Mouse (Mus musculus) C2C12 (cell line): ENCODE data around the gene Tbc1d1. TPM values are rescaled to one million over a fixed set of nuclear protein-coding genes. Genes with fewer than 3 reads are reported as not detected.

Experiments used
- H3K27me3 ChIP-seq: one replicate; pipeline ENCODE4 v1.6.1; 2011; ENCODE audit not compliant: control insufficient read depth, insufficient read depth, insufficient read length
- H3K36me3 ChIP-seq: one replicate; pipeline ENCODE4 v1.6.1; 2011; ENCODE audit not compliant: control insufficient read depth, insufficient read depth
- H3K4me3 ChIP-seq: one replicate; pipeline ENCODE4 v1.5.1; 2011; ENCODE audit warnings: mild to moderate bottlenecking, control low read depth; ENCODE audit not compliant: poor library complexity, insufficient read depth, severe bottlenecking
- H3K79me2 ChIP-seq: one replicate; pipeline ENCODE4 v1.6.1; 2011; ENCODE audit not compliant: control insufficient read depth, insufficient read depth
- H3K79me3 ChIP-seq: one replicate; pipeline ENCODE4 v1.6.1; 2011; ENCODE audit warnings: low read depth, control low read depth
- H3ac ChIP-seq: one replicate; pipeline ENCODE3; 2011; ENCODE audit warnings: low read depth; ENCODE audit not compliant: control insufficient read depth, insufficient read length
- CEBPB ChIP-seq: IDR thresholded peaks from one replicate; pipeline ENCODE4 v1.6.1; 2011; ENCODE audit warnings: low read depth, mild to moderate bottlenecking, control low read depth, moderate library complexity
- CTCF ChIP-seq: IDR thresholded peaks from one replicate; pipeline ENCODE4 v1.5.1; 2011; ENCODE audit not compliant: control insufficient read depth, insufficient read depth, insufficient read length
- FOSL1 ChIP-seq: IDR thresholded peaks from one replicate; pipeline ENCODE4 v1.8.0; 2011; ENCODE audit warnings: mild to moderate bottlenecking, low read length; ENCODE audit not compliant: poor library complexity, insufficient read depth, severe bottlenecking
- MAX ChIP-seq: IDR thresholded peaks from one replicate; pipeline ENCODE4 v1.6.1; 2011; ENCODE audit warnings: mild to moderate bottlenecking, control low read depth
- MYOD1 ChIP-seq: IDR thresholded peaks from one replicate; pipeline ENCODE4 v1.6.1; 2011; ENCODE audit warnings: low read depth; ENCODE audit not compliant: control insufficient read depth, insufficient read length
- MYOG ChIP-seq: IDR thresholded peaks from one replicate; pipeline ENCODE4 v1.6.1; 2011; ENCODE audit not compliant: control insufficient read depth, insufficient read length; ENCODE audit errors: extremely low read depth
- USF1 ChIP-seq: IDR thresholded peaks from one replicate; pipeline ENCODE4 v1.6.1; 2011; ENCODE audit warnings: low read depth, mild to moderate bottlenecking, control low read depth, moderate library complexity
- polyA plus RNA-seq: library from polyadenylated mRNA; unstranded; fragments of >200 nt; fragmentation: generic; extraction: Trizol; gene quantifications from one replicate; pipeline ENCODE4 v1.2.1, GENCODE M21; 2012; ENCODE audit warnings: missing spikeins

The Tbc1d1 gene
- polyA plus RNA-seq, 1 experiment: 25.0 TPM

DNA sequence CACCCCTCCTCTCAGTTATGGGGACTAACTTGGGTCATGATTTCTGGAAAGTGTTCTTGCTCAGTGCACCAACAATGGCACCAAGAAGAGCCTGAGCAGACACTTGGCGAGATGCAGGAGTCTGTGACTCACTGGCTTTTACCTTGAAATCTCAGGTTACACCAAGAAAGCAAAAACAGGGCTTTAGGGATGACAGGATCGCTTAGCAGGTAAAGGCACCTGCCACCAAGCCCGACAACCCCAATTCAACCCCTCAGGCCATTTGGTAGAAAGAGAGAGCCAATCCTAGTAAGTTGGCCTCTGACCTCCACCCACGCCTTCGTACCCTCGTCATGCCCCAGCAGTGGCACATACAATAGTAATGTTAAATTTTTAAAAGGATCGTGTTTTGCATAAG, 62.5 kb downstream of the Tbc1d1 start:
- Histone ChIP-seq H3K79me3 (no peaks in the 10 kb centered on the region), H3K4me3 (no peak overlapping the region), H3ac (no peak overlapping the region), H3K36me3 (no peaks in the 10 kb centered on the region), H3K79me2 (no peaks in the 10 kb centered on the region), H3K27me3 (no peaks in the 10 kb centered on the region)
- TF ChIP-seq MAX: no peak
- TF ChIP-seq CEBPB: no peak
- TF ChIP-seq CTCF: no peak
- TF ChIP-seq MYOG: no peak
- no peak for TF ChIP-seq FOSL1
- TF ChIP-seq MYOD1: no peak
- no peak for TF ChIP-seq USF1

DNA sequence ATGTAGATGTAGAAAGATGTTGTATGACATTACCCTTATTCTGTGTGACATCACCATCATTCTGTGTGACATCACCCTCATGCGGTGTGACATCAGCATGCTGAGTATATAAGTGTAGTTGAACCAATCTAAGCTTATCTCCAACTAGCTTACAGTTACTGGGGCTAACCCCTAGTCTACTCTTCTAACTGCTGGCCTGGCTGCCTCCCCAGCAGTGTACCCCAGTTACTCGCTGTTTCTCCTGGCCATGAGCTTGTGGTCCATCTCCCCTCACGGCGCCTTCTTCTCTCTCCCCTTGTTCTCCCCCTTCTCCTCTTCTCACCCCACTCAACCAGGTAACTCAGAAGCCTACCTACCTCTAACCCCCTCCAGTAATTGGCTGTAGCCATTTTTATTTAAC, 64.7 kb downstream of the Tbc1d1 start:
- no peak overlapping the region for H3K4me3 ChIP-seq
- TF ChIP-seq MYOG: no peak
- TF ChIP-seq USF1: no peak
- TF ChIP-seq CEBPB: no peak
- TF ChIP-seq CTCF: no peak
- no peak for TF ChIP-seq FOSL1
- no peak for TF ChIP-seq MAX
- no peak for TF ChIP-seq MYOD1

DNA sequence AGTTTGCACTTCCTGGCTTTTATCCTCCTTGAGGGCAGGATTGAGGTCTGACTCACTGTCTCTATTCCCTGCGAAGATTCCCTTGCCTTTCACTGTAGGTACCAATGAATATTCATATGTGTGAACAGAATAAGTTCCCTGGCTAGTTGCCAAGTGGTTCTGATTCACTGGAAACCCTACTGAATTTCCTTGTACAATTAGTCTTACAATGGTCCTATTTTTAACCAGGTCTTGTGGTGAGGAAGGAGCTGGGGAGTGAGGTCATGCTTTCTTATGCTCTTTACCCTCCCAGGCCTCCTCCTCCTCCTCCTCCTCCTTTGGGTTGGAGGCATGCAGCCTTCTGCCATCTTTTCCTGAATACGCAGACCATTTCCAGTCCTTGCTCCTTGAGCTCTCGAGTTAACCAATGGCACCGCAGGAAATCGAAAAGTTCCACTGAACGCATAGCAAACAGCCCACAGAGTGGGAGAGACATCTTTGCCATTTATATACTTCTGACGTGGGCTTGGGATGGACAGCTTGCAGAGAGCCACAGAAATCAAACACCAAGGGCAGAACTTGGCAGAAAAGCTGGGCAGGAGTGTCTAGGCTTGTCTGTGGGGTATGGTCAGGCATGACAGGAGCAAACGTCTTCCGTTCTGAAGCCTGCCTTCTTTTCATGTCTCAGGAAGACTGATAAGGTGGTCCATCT, 68.8 kb downstream of the Tbc1d1 start:
- no peak overlapping the region for H3K4me3 ChIP-seq
- H3K79me2 ChIP-seq: no peaks in the 10 kb centered on the region
- H3K79me3 ChIP-seq: no peaks in the 10 kb centered on the region
- H3ac ChIP-seq: no peak overlapping the region
- no peaks in the 10 kb centered on the region for H3K36me3 ChIP-seq
- no peaks in the 10 kb centered on the region for H3K27me3 ChIP-seq
- TF ChIP-seq USF1 (no peak), MYOG (no peak), CEBPB (no peak), CTCF (no peak)

More for the DNA sequence above, 64.7 kb downstream of the Tbc1d1 start:
- H3K36me3 ChIP-seq: no peaks in the 10 kb centered on the region
- no peaks in the 10 kb centered on the region for H3K79me3 ChIP-seq
- no peak overlapping the region for H3ac ChIP-seq
- no peaks in the 10 kb centered on the region for H3K79me2 ChIP-seq
- no peaks in the 10 kb centered on the region for H3K27me3 ChIP-seq

DNA sequence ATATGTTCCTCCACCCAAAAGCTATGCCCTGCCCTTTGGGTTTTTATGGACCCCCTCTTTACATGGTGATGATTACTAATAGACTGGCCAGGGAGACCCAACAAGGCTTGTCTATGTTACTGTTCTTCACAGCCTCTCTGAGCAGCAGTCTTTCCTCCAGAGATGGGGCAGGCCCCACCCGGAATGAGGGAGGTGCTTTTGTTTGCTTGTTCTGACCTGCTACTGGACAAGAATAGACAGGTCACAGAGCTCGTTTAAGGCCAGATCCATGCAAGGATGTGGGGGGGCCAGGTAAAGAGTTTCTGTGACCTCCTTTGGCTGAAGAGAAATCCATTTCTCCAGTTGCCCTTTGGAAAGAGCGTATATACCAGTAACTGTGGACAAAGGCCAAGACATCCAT, 72.1 kb downstream of the Tbc1d1 start:
- Histone ChIP-seq H3ac (no peak overlapping the region), H3K27me3 (no peaks in the 10 kb centered on the region), H3K4me3 (no peak overlapping the region), H3K79me2 (peaks cover 29% of the 10 kb centered on the region), H3K36me3 (no peaks in the 10 kb centered on the region), H3K79me3 (peaks cover 15% of the 10 kb centered on the region)
- no peak for TF ChIP-seq MYOG
- TF ChIP-seq FOSL1: no peak
- TF ChIP-seq CEBPB: no peak
- TF ChIP-seq CTCF: no peak
- TF ChIP-seq MYOD1: no peak

DNA sequence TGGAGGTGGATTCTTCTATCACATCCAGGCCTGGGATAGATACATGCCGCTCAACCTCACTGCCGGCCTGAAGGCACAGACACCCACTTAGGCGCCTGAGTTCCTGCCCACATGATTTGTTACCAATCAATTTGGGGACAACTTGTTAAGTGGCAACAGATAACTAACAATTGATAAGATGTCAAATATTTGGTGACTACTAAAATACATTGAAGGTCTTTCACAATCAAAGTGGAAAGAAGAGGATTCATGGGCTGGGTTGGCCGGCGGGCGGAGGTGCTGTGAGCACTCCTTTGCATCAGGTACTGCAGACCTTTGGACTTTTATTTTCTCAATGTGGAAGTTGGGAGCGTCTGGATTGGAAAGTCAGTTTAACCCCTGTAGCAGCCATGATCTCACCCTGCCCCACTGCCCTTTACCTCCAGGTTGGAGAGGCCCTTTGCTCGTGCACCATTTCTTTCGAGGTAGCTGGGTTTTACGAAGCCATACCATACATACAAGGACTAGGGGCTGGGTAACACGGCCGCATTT, 73.3 kb downstream of the Tbc1d1 start:
- H3K79me3 ChIP-seq: peaks cover 24% of the 10 kb centered on the region
- TF ChIP-seq MYOD1 (no peak), CEBPB (no peak), USF1 (no peak), MAX (no peak), MYOG (no peak), FOSL1 (no peak)
- H3K4me3 ChIP-seq: no peak overlapping the region
- H3ac ChIP-seq: no peak overlapping the region
- peaks cover 40% of the 10 kb centered on the region for H3K79me2 ChIP-seq
- H3K27me3 ChIP-seq: no peaks in the 10 kb centered on the region
- H3K36me3 ChIP-seq: no peaks in the 10 kb centered on the region

DNA sequence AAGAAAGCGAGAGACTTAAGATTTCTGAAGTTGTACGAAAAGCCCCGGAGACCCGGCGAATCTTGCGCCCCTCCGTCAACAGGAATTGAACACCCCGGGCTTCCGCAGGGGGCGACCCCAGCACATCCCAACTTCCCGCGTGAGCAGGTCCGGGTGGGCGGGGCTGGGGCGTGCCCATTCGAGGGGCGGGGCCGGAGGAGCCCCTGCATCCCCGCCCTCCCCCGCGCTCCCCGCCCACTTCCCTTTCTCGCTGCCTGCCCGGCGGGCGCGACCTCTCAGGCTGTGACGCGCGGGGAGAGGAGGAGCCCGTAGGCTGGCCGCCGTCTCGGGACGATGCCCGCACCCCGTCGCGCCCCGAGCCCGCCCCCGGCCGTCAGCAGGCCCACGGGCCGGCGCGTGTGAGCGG, 74.0 kb downstream of the Tbc1d1 start:
- peak overlapping the region; percentile 59 for H3K4me3 ChIP-seq
- no peaks in the 10 kb centered on the region for H3K36me3 ChIP-seq
- TF ChIP-seq MYOD1: no peak
- TF ChIP-seq MAX: no peak
- no peak for TF ChIP-seq CTCF
- no peak for TF ChIP-seq CEBPB
- TF ChIP-seq MYOG: no peak
- TF ChIP-seq USF1: no peak
- TF ChIP-seq FOSL1: no peak
- H3K27me3 ChIP-seq: no peaks in the 10 kb centered on the region
- peaks cover 24% of the 10 kb centered on the region for H3K79me3 ChIP-seq
- peaks cover 46% of the 10 kb centered on the region for H3K79me2 ChIP-seq
- peak overlapping the region; percentile 96 for H3ac ChIP-seq
